Mouse (Mus musculus): ENCODE measurements around the gene Tmcc3. TPM values are rescaled to one million over a fixed set of nuclear protein-coding genes. Genes with fewer than 3 reads are reported as not detected.
"Not testable (repeated sequence)": the region's sequence is repeated elsewhere in the genome, so short reads cannot be mapped to it uniquely, and the experiment has no call there.

Gene Tmcc3
- total and polyA plus RNA-seq, 2 experiments from 2014 or later = 4.1 to 10.0 TPM

DNA sequence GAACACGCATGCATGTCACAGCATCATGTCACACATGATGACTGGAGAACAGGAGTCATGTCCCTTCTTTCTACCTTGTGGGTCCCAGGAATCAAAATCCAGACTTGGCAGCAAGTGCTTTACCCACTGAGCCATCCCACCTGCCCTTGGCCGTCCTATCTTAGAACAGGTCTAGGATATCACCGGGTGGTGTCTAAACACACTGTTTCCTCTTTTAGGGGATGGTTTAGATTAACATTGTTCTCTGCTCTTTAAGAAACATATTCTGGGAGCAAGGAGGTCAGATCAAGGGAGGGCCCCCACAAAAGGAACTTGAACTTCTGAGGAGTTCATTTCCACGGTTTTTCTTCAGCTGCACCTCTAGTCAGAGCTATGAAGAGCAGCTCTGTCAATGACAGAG lies 272.0 kb downstream of the Tmcc3 start:
- TF ChIP-seq CTCF (IDR thresholded peaks at IDR 0.05; ENCODE audit: low read depth) = no peak
- TF ChIP-seq EP300 (IDR thresholded peaks at IDR 0.05; ENCODE audit: low read depth) = no peak
- Histone ChIP-seq H3K4me3 (ENCODE audit: low read depth, low read length) (no peak overlapping the region), H3K4me1 (ENCODE audit: control insufficient read depth, insufficient read depth) (no peaks in the 10 kb centered on the region; the same call in 1 of the 2 replicates), H3K27me3 (ENCODE audit: control insufficient read depth, insufficient read depth, low read length) (no peaks in the 10 kb centered on the region), H3K9ac (replicated peaks; ENCODE audit: low read depth, low read length) (no peak overlapping the region), H3K9me3 (replicated peaks; ENCODE audit: control insufficient read depth, low read length) (no peaks in the 10 kb centered on the region), H3K36me3 (replicated peaks; ENCODE audit: control insufficient read depth, insufficient read depth, low read length) (peaks cover 39% of the 10 kb centered on the region), H3K27ac (ENCODE audit: low read depth) (no peak overlapping the region), H3K4me2 (ENCODE audit: low read depth, low read length) (no peak overlapping the region)
- no peak for ATAC-seq (ENCODE audit: insufficient read depth, low read depth)
- WGBS = 69% methylated on average over 4 of the region's 4 CpGs
- DNase-seq (ENCODE audit: low spot score) = no peak

GRCm38 (mm10) chr10:94584851-94585359 lies 273.2 kb downstream of the Tmcc3 start:
- no peak for TF ChIP-seq CTCF (IDR thresholded peaks at IDR 0.05; ENCODE audit: low read depth)
- ATAC-seq (ENCODE audit: insufficient read depth, low read depth) = no peak
- Histone ChIP-seq H3K4me2 (ENCODE audit: low read depth, low read length) (no peak overlapping the region), H3K27ac (ENCODE audit: low read depth) (no peak overlapping the region), H3K36me3 (replicated peaks; ENCODE audit: control insufficient read depth, insufficient read depth, low read length) (peaks cover 34% of the 10 kb centered on the region), H3K9ac (replicated peaks; ENCODE audit: low read depth, low read length) (no peak overlapping the region), H3K4me3 (ENCODE audit: low read depth, low read length) (no peak overlapping the region), H3K27me3 (ENCODE audit: control insufficient read depth, insufficient read depth, low read length) (no peaks in the 10 kb centered on the region), H3K4me1 (ENCODE audit: control insufficient read depth, insufficient read depth) (no peaks in the 10 kb centered on the region; the same call in 1 of the 2 replicates), H3K9me3 (replicated peaks; ENCODE audit: control insufficient read depth, low read length) (no peaks in the 10 kb centered on the region)
- WGBS = 69% methylated on average over 17 of the region's 17 CpGs
- no peak for DNase-seq (ENCODE audit: low spot score)

- H3K27ac ChIP-seq (ENCODE audit: low read depth) = no peak overlapping the region
- TF ChIP-seq CTCF (IDR thresholded peaks at IDR 0.05; ENCODE audit: low read depth) (no peak), EP300 (IDR thresholded peaks at IDR 0.05; ENCODE audit: low read depth) (no peak)
Observed at GRCm38 (mm10) chr10:94585819-94586218, 274.1 kb downstream of the Tmcc3 start.

GRCm38 (mm10) chr10:94588976-94589375 lies 277.2 kb downstream of the Tmcc3 start:
- ATAC-seq (ENCODE audit: insufficient read depth, low read depth) (no peak), DNase-seq (ENCODE audit: low spot score) (no peak)
- Histone ChIP-seq H3K4me2 (ENCODE audit: low read depth, low read length) (no peak overlapping the region), H3K36me3 (replicated peaks; ENCODE audit: control insufficient read depth, insufficient read depth, low read length) (peaks cover 17% of the 10 kb centered on the region), H3K27ac (ENCODE audit: low read depth) (no peak overlapping the region), H3K9me3 (replicated peaks; ENCODE audit: control insufficient read depth, low read length) (no peaks in the 10 kb centered on the region), H3K9ac (replicated peaks; ENCODE audit: low read depth, low read length) (no peak overlapping the region), H3K4me3 (ENCODE audit: low read depth, low read length) (no peak overlapping the region), H3K27me3 (ENCODE audit: control insufficient read depth, insufficient read depth, low read length) (no peaks in the 10 kb centered on the region), H3K4me1 (ENCODE audit: control insufficient read depth, insufficient read depth) (no peaks in the 10 kb centered on the region; the same call in 1 of the 2 replicates)
- no peak for TF ChIP-seq CTCF (IDR thresholded peaks at IDR 0.05; ENCODE audit: low read depth)
- TF ChIP-seq EP300 (IDR thresholded peaks at IDR 0.05; ENCODE audit: low read depth) = no peak
- WGBS = 48% methylated on average over 5 of the region's 5 CpGs

More at GRCm38 (mm10) chr10:94585819-94586218, 274.1 kb downstream of the Tmcc3 start:
- DNase-seq (ENCODE audit: low spot score) = no peak
- Histone ChIP-seq H3K4me2 (ENCODE audit: low read depth, low read length) (no peak overlapping the region), H3K27me3 (ENCODE audit: control insufficient read depth, insufficient read depth, low read length) (no peaks in the 10 kb centered on the region), H3K4me3 (ENCODE audit: low read depth, low read length) (no peak overlapping the region), H3K36me3 (replicated peaks; ENCODE audit: control insufficient read depth, insufficient read depth, low read length) (peaks cover 33% of the 10 kb centered on the region), H3K9me3 (replicated peaks; ENCODE audit: control insufficient read depth, low read length) (no peaks in the 10 kb centered on the region), H3K4me1 (ENCODE audit: control insufficient read depth, insufficient read depth) (no peaks in the 10 kb centered on the region; the same call in 1 of the 2 replicates), H3K9ac (replicated peaks; ENCODE audit: low read depth, low read length) (no peak overlapping the region)
- ATAC-seq (ENCODE audit: insufficient read depth, low read depth) = no peak
- WGBS = 53% methylated on average over 8 of the region's 8 CpGs

- no peak overlapping the region for H3K4me2 ChIP-seq (ENCODE audit: low read depth, low read length)
- ATAC-seq (ENCODE audit: insufficient read depth, low read depth) (peak; percentile 44; the same call in 1 of the 2 replicates), DNase-seq (ENCODE audit: low spot score) (no peak)
- no peaks in the 10 kb centered on the region for H3K36me3 ChIP-seq (replicated peaks; ENCODE audit: control insufficient read depth, insufficient read depth, low read length)
- H3K4me3 ChIP-seq (ENCODE audit: low read depth, low read length) = no peak overlapping the region
- H3K27ac ChIP-seq (ENCODE audit: low read depth) = no peak overlapping the region
- 84% methylated on average over 9 of the region's 9 CpGs for WGBS
- no peaks in the 10 kb centered on the region for H3K27me3 ChIP-seq (ENCODE audit: control insufficient read depth, insufficient read depth, low read length)
- TF ChIP-seq EP300 (IDR thresholded peaks at IDR 0.05; ENCODE audit: low read depth) = no peak
- TF ChIP-seq CTCF (IDR thresholded peaks at IDR 0.05; ENCODE audit: low read depth) = no peak
- no peaks in the 10 kb centered on the region for H3K4me1 ChIP-seq (ENCODE audit: control insufficient read depth, insufficient read depth)
- H3K9me3 ChIP-seq (replicated peaks; ENCODE audit: control insufficient read depth, low read length) = no peaks in the 10 kb centered on the region
- no peak overlapping the region for H3K9ac ChIP-seq (replicated peaks; ENCODE audit: low read depth, low read length)
Observed at GRCm38 (mm10) chr10:94595705-94596104, 284.0 kb downstream of the Tmcc3 start.

DNA sequence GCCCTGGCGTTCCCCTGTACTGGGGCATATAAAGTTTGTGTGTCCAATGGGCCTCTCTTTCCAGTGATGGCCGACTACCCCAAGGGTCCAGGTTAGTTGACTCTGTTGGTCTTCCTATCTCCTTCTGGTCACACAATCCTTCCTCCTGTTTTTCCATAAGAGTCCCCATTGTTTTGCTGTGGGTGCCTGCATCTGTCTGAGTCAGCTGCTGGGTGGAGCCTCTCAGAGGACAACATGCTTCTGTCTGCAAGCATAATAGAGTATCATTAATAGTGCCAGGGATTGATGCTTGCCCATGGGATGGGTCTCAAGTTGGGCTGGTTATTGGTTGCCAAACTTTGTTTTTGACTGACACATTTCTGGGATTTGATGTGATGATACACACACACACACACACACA lies 288.1 kb downstream of the Tmcc3 start:
- H3K27me3 ChIP-seq (ENCODE audit: control insufficient read depth, insufficient read depth, low read length); H3K4me2 ChIP-seq (ENCODE audit: low read depth, low read length); H3K4me3 ChIP-seq (ENCODE audit: low read depth, low read length); H3K36me3 ChIP-seq (replicated peaks; ENCODE audit: control insufficient read depth, insufficient read depth, low read length); H3K4me1 ChIP-seq (ENCODE audit: control insufficient read depth, insufficient read depth); H3K9ac ChIP-seq (replicated peaks; ENCODE audit: low read depth, low read length); H3K9me3 ChIP-seq (replicated peaks; ENCODE audit: control insufficient read depth, low read length); DNase-seq (ENCODE audit: low spot score); ATAC-seq (ENCODE audit: insufficient read depth, low read depth); H3K27ac ChIP-seq (ENCODE audit: low read depth): not testable (repeated sequence)
- 80% methylated on average over 2 of the region's 2 CpGs for WGBS

Measured in heart, postnatal 0 days (tissue).